Mouse (Mus musculus) limb, embryonic 15.5 days (tissue): Measurements from ENCODE around the gene Ppef1. TPM values are rescaled to one million over a fixed set of nuclear protein-coding genes. Genes with fewer than 3 reads are reported as not detected.

Experiments used
- ATAC-seq: fragments of 200-750 bp; cut with Nextera tagmentation; 2 replicates; pipeline ENCODE4 v1.8.0; 2017; ENCODE audit warnings: low read depth, moderate TSS enrichment; ENCODE audit not compliant: insufficient number of reproducible peaks, low FRiP score, low TSS enrichment
- H3K27ac ChIP-seq: fragments of 300-500 bp; sonication (generic); 2 replicates; pipeline ENCODE4 v1.5.1; 2015; ENCODE audit warnings: moderate library complexity, mild to moderate bottlenecking, inconsistent platforms
- H3K27me3 ChIP-seq: fragments of 300-500 bp; sonication (generic); 2 replicates; pipeline ENCODE4 v1.6.1; 2015; ENCODE audit warnings: inconsistent platforms
- H3K36me3 ChIP-seq: fragments of 300-500 bp; sonication (generic); 2 replicates; pipeline ENCODE4 v1.6.1; 2015; ENCODE audit warnings: inconsistent platforms
- H3K4me1 ChIP-seq: fragments of 300-500 bp; sonication (generic); 2 replicates; pipeline ENCODE4 v1.6.1; 2015; ENCODE audit warnings: inconsistent platforms
- H3K4me2 ChIP-seq: fragments of 300-500 bp; sonication (generic); 2 replicates; pipeline ENCODE4 v1.6.1; 2015; ENCODE audit warnings: mild to moderate bottlenecking, inconsistent platforms
- H3K4me3 ChIP-seq: fragments of 300-500 bp; sonication (generic); 2 replicates; pipeline ENCODE4 v1.5.1; 2015; ENCODE audit warnings: mild to moderate bottlenecking, inconsistent platforms
- H3K9ac ChIP-seq: fragments of 300-500 bp; sonication (generic); 2 replicates; pipeline ENCODE4 v1.6.1; 2015; ENCODE audit warnings: inconsistent platforms
- H3K9me3 ChIP-seq: fragments of 300-500 bp; sonication (generic); 2 replicates; pipeline ENCODE4 v1.6.1; 2016; ENCODE audit warnings: inconsistent platforms
- WGBS: fragments of 180-500 bp; shearing (Covaris S2); methylation state at CpG from one replicate; pipeline ENCODE4 v1.1.7; 2015; 5-methylcytosine and 5-hydroxymethylcytosine counted together
- polyA plus RNA-seq: library from polyadenylated mRNA; unstranded; fragments of >200 nt; fragmentation: Nextera tagmentation; extraction: Ambion mirVana; gene quantifications from 2 replicates; pipeline ENCODE4 v1.2.1, GENCODE M21; 2015

Ppef1 gene
- polyA plus RNA-seq, 1 experiment from 2014 or later: 0.47 TPM

DNA sequence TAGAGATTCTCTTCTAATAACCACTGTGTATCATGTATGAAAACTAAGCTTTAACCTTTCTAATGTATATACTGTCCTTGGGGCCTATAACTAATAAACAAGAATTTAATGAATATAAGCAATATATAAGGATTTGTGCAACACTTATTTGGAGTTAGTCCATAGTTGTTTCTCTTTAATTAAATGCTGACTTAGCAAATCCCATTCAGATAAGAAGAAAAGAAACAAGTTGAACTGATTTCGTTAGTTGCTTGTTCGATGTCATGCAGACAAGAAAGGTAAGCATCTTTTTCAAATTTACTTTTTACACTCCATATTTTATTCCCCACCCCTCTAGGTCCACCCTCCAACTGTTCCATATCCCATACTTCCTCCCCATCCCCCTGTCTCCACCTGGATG lies 45.5 kb downstream of the Ppef1 start:
- Histone ChIP-seq H3K9me3 (no peaks in the 10 kb centered on the region), H3K36me3 (no peaks in the 10 kb centered on the region), H3K9ac (no peak overlapping the region), H3K27me3 (no peaks in the 10 kb centered on the region), H3K4me3 (no peak overlapping the region), H3K4me2 (no peak overlapping the region), H3K4me1 (no peaks in the 10 kb centered on the region), H3K27ac (no peak overlapping the region)
- WGBS: 94% methylated on average over 2 of the region's 2 CpGs
- no peak for ATAC-seq

DNA sequence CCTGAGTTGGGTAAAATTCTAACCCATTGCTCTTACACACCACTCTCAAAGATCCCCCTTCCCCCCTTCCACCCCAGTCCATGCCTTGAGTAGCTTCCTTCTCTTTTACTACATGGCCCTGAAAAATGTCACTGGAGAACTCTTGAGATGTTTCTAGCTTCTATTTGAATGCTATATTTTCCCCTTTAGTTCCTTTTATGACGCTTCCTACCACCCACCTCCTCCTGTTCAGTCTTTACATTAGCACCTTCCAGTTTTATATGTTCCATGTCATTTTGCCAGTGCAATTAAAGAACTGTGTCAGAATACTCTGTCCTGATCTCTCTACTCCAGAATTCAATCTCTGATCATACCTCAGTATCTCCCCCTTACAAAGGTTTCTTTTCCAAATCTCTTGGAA lies 65.6 kb downstream of the Ppef1 start:
- H3K4me2 ChIP-seq: no peak overlapping the region
- ATAC-seq: no peak
- H3K36me3 ChIP-seq: no peaks in the 10 kb centered on the region
- 64% methylated on average over 1 of the region's 1 CpGs for WGBS
- H3K9me3 ChIP-seq: no peaks in the 10 kb centered on the region
- H3K27me3 ChIP-seq: no peaks in the 10 kb centered on the region; the same call in 1 of the 2 replicates
- H3K4me3 ChIP-seq: no peak overlapping the region
- no peak overlapping the region for H3K27ac ChIP-seq
- no peak overlapping the region for H3K9ac ChIP-seq
- no peaks in the 10 kb centered on the region for H3K4me1 ChIP-seq

DNA sequence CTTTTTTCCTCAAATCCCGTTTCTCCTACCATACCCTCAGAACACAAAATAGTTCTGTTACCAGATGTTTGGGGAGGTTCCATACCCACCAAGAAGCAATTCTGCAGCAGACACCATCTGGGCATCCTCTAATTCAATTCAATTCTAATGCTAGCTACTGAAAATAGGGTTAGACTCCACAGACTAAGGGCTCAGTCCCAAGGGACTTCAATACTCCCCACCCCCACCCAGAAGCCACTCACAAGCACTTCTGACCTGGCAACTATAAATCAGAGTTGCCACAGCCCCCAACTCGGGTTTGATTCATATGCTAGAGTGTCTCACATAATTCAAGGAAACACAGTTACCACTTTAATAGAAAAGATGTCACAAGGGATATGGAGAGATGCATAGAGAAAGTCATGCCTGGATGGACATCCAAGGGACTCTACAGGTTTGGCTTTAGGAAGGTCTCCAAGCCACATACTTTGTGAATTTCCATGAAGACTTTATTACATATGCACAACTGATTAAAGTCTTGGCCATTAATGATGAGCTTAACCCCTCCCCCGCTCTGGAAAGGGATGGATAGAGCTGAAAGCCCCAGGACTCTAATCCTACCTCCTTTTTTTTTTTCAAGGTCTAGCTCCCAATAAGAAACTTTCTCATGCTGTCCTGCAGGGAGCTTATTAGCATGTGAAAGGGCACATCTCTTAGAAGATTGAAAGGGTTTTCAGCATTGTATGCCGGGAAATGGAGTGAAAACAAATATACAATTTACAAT lies 124.5 kb downstream of the Ppef1 start:
- Histone ChIP-seq H3K4me1 (no peaks in the 10 kb centered on the region), H3K27ac (no peak overlapping the region), H3K9me3 (no peaks in the 10 kb centered on the region), H3K27me3 (no peaks in the 10 kb centered on the region), H3K4me3 (no peak overlapping the region), H3K9ac (no peak overlapping the region), H3K36me3 (no peaks in the 10 kb centered on the region), H3K4me2 (no peak overlapping the region)
- WGBS: 47% methylated on average over 4 of the region's 4 CpGs
- ATAC-seq: no peak

DNA sequence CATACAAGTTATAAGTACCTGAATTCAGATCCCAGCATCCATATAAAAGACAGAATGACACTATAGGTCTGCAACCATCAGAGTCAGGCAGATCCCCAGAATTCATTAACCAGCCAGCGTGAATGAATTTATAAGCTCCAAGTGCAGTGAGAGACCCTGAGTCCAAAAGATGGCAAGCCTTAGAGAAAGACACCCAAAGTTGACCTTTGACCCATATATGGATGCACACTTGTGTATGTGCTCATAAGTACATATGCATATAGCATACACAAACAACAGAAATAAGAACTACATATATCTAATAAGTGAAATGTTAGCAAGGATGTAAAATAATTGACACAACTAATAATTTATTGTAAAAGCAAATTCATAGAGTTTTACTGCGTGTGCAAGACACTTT lies 125.1 kb downstream of the Ppef1 start:
- Histone ChIP-seq H3K4me1 (no peaks in the 10 kb centered on the region), H3K9ac (no peak overlapping the region), H3K27me3 (no peaks in the 10 kb centered on the region), H3K36me3 (no peaks in the 10 kb centered on the region), H3K27ac (no peak overlapping the region), H3K9me3 (no peaks in the 10 kb centered on the region), H3K4me3 (no peak overlapping the region), H3K4me2 (no peak overlapping the region)
- ATAC-seq: no peak
- WGBS: 81% methylated on average over 2 of the region's 2 CpGs

DNA sequence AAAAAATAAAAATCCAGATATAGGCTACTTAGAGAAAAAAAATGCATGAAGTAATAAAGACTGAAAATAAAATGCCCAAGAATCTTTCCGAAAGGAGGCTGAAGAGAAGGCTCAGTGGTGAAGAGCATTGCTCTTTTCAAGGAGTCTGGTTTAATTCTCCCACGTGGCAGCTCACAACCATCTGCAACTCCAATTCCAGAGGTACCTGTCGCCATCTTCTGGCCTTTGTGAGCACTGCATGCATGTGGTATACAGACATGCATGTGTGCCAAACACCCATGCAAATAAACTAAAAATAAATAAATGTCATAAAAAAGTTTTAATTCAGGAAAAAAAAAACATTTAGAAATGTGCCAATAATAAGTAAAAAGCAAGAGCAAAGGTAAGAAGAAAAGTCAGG lies 125.7 kb downstream of the Ppef1 start:
- H3K36me3 ChIP-seq: no peaks in the 10 kb centered on the region
- H3K27ac ChIP-seq: no peak overlapping the region
- 34% methylated on average over 3 of the region's 3 CpGs for WGBS
- H3K4me1 ChIP-seq: no peaks in the 10 kb centered on the region
- no peak overlapping the region for H3K4me2 ChIP-seq
- no peak overlapping the region for H3K9ac ChIP-seq
- H3K4me3 ChIP-seq: no peak overlapping the region
- H3K9me3 ChIP-seq: no peaks in the 10 kb centered on the region
- ATAC-seq: no peak
- no peaks in the 10 kb centered on the region for H3K27me3 ChIP-seq

DNA sequence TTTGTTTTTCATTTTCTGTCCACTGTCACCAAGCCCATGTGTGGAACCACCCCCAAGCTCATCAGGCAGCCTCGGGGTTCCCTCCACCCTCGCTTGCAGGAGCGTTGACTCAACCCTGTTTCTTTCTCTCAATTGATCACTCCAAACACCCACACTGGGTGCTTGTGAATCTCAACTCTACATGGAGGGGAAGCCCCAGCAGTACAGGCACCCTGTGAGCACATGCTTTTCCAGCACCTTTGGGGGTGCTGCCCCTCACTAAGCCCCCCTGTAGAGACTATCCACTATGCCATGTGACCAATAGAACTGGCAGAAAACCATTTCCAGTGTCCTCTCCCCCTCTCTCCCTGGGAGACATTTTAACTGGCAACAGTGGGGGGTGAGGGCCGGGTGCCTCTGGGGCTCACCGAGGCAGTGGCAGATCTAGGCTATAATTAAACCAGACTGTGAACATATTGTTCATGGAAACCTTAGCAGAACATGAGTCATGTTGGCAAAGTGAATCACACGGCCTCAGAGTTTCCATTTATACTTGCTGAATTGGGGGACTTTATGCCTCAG lies 131.5 kb downstream of the Ppef1 start:
- WGBS: 48% methylated on average over 6 of the region's 6 CpGs
- no peak overlapping the region for H3K4me3 ChIP-seq
- peaks cover 6% of the 10 kb centered on the region; the same call in 1 of the 2 replicates for H3K4me1 ChIP-seq
- H3K27ac ChIP-seq: peak overlapping the region; percentile 61
- no peaks in the 10 kb centered on the region for H3K36me3 ChIP-seq
- H3K9ac ChIP-seq: no peak overlapping the region
- no peaks in the 10 kb centered on the region for H3K27me3 ChIP-seq
- H3K4me2 ChIP-seq: no peak overlapping the region
- no peaks in the 10 kb centered on the region for H3K9me3 ChIP-seq
- 0 out of 2 replicates have a peak, but pooled peaks have one; percentile 52 for ATAC-seq

DNA sequence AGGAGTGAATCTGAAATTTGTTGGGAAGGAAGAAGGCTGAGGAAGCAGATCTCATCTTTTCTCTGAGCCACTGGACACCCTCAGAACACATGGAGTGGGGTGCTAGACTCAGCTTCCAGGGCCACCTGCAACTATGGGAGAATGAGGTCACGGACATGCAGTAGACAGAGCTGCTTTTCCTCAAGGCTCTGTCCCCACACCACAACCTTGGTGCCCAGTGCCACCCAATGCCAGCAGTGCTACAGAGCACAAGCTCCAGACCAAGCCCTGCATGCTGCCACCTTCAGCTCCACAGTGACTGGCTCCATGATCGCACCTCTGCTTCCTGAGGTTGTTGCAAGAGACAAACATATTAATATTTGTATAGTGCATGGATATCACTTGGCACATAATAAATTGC lies 132.2 kb downstream of the Ppef1 start:
- Histone ChIP-seq H3K36me3 (no peaks in the 10 kb centered on the region), H3K27ac (no peak overlapping the region), H3K4me1 (peaks cover 13% of the 10 kb centered on the region; the same call in 1 of the 2 replicates), H3K4me2 (no peak overlapping the region), H3K9me3 (no peaks in the 10 kb centered on the region), H3K9ac (no peak overlapping the region), H3K27me3 (0 out of 2 replicates have a peak, but pooled peaks cover 7% of the 10 kb centered on the region), H3K4me3 (no peak overlapping the region)
- 83% methylated on average over 2 of the region's 2 CpGs for WGBS
- ATAC-seq: no peak

DNA sequence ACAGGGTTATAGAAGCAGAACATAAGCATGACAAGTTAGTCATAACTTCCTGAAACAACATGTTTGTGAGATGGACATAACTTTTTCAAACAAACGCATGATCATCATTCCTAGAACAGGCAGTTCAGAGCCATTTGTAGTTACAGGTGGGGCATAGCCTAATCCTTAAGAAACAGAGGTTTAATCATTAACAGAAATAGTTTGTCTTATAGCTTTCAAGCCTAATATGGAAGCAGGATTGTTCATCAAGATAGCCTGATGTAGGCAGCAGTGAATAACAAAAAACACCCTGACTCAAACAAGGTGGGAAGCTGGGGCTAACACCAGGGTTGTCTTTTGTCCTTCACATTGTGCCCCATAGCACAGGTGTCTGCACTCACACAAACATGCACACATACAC lies 132.8 kb downstream of the Ppef1 start:
- Histone ChIP-seq H3K27me3 (0 out of 2 replicates have a peak, but pooled peaks cover 7% of the 10 kb centered on the region), H3K4me3 (no peak overlapping the region), H3K4me2 (no peak overlapping the region), H3K9me3 (no peaks in the 10 kb centered on the region), H3K9ac (no peak overlapping the region), H3K4me1 (peaks cover 13% of the 10 kb centered on the region; the same call in 1 of the 2 replicates), H3K27ac (no peak overlapping the region), H3K36me3 (no peaks in the 10 kb centered on the region)
- WGBS: 88% methylated on average over 1 of the region's 1 CpGs
- ATAC-seq: no peak

DNA sequence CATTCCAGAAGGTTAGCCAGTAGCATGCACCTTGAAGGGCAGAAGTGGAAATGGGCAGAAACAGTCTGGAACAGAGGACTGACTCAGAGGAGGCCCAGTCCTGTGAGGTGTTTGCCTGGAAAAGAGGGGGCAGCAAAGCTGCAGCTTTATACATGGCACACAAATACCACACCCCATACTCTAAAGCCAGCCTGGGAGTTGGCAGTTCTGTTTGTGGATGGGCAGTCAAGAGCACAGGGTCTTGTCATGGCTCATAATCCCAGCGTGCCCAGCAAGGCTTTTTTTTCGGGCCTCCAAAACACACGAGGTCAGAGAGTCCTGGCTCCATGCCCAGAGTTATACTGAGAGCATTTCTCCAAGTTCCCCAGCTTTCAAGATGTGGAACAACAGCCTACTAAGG lies 134.5 kb downstream of the Ppef1 start:
- Histone ChIP-seq H3K4me3 (no peak overlapping the region), H3K27me3 (peaks cover 13% of the 10 kb centered on the region; the same call in 1 of the 2 replicates), H3K4me1 (peaks cover 13% of the 10 kb centered on the region; the same call in 1 of the 2 replicates), H3K36me3 (no peaks in the 10 kb centered on the region), H3K27ac (no peak overlapping the region), H3K4me2 (no peak overlapping the region), H3K9ac (no peak overlapping the region), H3K9me3 (no peaks in the 10 kb centered on the region)
- WGBS: 40% methylated on average over 3 of the region's 3 CpGs
- ATAC-seq: no peak

DNA sequence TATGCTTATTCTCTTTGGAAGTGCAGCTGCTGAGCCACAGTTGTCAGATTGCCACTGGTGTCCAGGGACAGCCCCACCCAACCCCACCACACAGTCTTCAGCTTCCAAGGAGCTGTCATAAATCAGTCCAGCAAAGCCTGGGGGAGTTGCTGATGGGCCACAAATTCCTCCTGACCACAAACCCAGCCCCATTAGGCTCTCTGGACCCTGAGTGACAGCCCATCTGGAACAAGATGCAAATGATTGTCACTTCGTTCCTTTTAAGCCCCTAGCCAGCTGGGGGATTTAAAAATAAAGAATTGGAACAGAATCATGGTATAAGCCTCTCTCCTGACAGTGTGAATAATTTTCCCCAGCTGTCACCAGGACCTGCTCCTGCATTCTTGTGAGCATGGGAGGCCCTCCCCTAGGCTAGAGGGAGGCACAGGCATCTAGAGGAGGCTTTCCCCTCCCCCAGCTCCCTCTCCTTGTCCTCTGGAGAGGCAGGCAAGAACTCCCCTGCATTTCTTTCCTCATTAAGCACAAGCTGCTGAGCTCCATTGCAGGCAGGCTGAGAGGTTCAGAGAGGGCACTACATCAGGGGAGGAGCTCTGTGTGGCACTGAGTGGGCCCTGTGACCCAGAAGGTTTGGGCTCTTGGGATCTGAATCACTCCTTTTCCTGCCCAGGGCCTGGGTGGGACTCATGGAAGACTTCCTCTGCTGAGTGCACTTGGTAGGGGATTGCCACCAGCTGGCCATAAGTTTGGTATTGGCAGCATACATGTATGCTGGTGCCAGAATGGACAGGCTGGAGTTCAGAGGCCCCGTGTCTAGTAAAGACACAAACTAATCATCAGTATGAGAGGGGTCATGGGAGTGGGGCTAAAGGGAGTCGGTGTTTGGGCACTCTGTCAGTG lies 136.8 kb downstream of the Ppef1 start:
- peak; percentile 83 for ATAC-seq
- H3K9me3 ChIP-seq: no peaks in the 10 kb centered on the region
- no peak overlapping the region for H3K4me2 ChIP-seq
- peak overlapping the region; percentile 59; the same call in 1 of the 2 replicates for H3K27ac ChIP-seq
- peaks cover 13% of the 10 kb centered on the region; the same call in 1 of the 2 replicates for H3K27me3 ChIP-seq
- WGBS: 39% methylated on average over 3 of the region's 3 CpGs
- H3K9ac ChIP-seq: no peak overlapping the region
- no peaks in the 10 kb centered on the region for H3K36me3 ChIP-seq
- no peak overlapping the region for H3K4me3 ChIP-seq
- peaks cover 10% of the 10 kb centered on the region; the same call in 1 of the 2 replicates for H3K4me1 ChIP-seq

DNA sequence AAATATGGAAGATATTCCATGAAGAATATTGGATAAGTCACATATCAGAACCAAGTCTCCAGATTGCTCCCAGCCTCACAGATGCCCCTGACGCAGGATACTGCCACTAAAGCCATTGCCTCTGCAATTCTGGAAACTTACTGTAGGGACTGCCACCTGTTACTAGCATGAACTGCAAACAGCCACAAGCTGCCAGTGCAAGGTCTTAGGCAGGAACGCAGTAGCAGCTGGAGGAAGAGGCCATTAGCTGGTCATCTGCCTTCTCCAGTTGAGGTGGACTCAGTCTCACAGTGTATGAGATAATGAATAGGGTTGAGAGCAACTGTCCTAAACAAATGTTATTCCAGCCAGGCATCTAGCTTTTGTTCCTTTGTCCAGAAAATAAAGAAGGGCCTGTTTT lies 137.5 kb downstream of the Ppef1 start:
- H3K27me3 ChIP-seq: peaks cover 13% of the 10 kb centered on the region; the same call in 1 of the 2 replicates
- WGBS: 63% methylated on average over 2 of the region's 2 CpGs
- H3K36me3 ChIP-seq: no peaks in the 10 kb centered on the region
- no peak overlapping the region for H3K4me3 ChIP-seq
- H3K4me1 ChIP-seq: peaks cover 10% of the 10 kb centered on the region; the same call in 1 of the 2 replicates
- no peak overlapping the region for H3K9ac ChIP-seq
- H3K9me3 ChIP-seq: no peaks in the 10 kb centered on the region
- no peak overlapping the region for H3K4me2 ChIP-seq
- no peak for ATAC-seq
- no peak overlapping the region for H3K27ac ChIP-seq
